Mouse (Mus musculus) left cerebral cortex, adult 11 months (tissue): ENCODE results near the gene A730061H03Rik.

Experiments used
- DNase-seq: peaks from one replicate; pipeline ENCODE4 v3.0.0; 2022; ENCODE audit warnings: low spot score

Gene A730061H03Rik

GRCm38 (mm10) chr14:55581981-55582681 lies 21.9 kb upstream of the A730061H03Rik start:
- no peak for DNase-seq

- DNase-seq, result no peak
Measured at GRCm38 (mm10) chr14:55580731-55581130, 20.5 kb upstream of the A730061H03Rik start.

GRCm38 (mm10) chr14:55579511-55580496 lies 19.6 kb upstream of the A730061H03Rik start:
- DNase-seq, result no peak

- DNase-seq, result no peak
Measured at GRCm38 (mm10) chr14:55578668-55579269, 18.6 kb upstream of the A730061H03Rik start.

- DNase-seq, result peak; percentile 51
Measured at GRCm38 (mm10) chr14:55577871-55578667, 17.9 kb upstream of the A730061H03Rik start, which contains the start of gene Psme1. Gene Psme1, plus strand, starts transcription at chr14:55578123.

- no peak for DNase-seq
Measured at GRCm38 (mm10) chr14:55576376-55576775, 16.2 kb upstream of the A730061H03Rik start.

- no peak for DNase-seq
Measured at GRCm38 (mm10) chr14:55575711-55576110, 15.5 kb upstream of the A730061H03Rik start.

GRCm38 (mm10) chr14:55575302-55575701 lies 15.1 kb upstream of the A730061H03Rik start, which contains the start of gene Fitm1:
Gene Fitm1, plus strand, starts transcription at chr14:55575617.
- no peak for DNase-seq

- DNase-seq, result no peak
Measured at GRCm38 (mm10) chr14:55571760-55572159, 11.6 kb upstream of the A730061H03Rik start.

GRCm38 (mm10) chr14:55570588-55570987 lies 10.4 kb upstream of the A730061H03Rik start:
- no peak for DNase-seq

- no peak for DNase-seq
Measured at GRCm38 (mm10) chr14:55567496-55567895, 7.3 kb upstream of the A730061H03Rik start.

- DNase-seq, result no peak
Measured at GRCm38 (mm10) chr14:55565748-55566147, 5.5 kb upstream of the A730061H03Rik start.

GRCm38 (mm10) chr14:55563249-55563648 lies 3.0 kb upstream of the A730061H03Rik start:
- DNase-seq, result no peak

- no peak for DNase-seq
Measured at GRCm38 (mm10) chr14:55561860-55562259, 1.7 kb upstream of the A730061H03Rik start.

GRCm38 (mm10) chr14:55559799-55560201 lies 406 bp downstream of the A730061H03Rik start, which contains the start of gene Dcaf11:
Gene Dcaf11, plus strand, starts transcription at chr14:55560006.
- DNase-seq, result peak; percentile 73

GRCm38 (mm10) chr14:55558740-55559448 lies 1.3 kb downstream of the A730061H03Rik start:
- DNase-seq, result no peak

- no peak for DNase-seq
Measured at GRCm38 (mm10) chr14:55557587-55557986, 2.6 kb downstream of the A730061H03Rik start.

- peak; percentile 45 for DNase-seq
Measured at GRCm38 (mm10) chr14:55557003-55557402, 3.2 kb downstream of the A730061H03Rik start.

GRCm38 (mm10) chr14:55555788-55556187 lies 4.4 kb downstream of the A730061H03Rik start:
- DNase-seq, result no peak

- no peak for DNase-seq
Measured at GRCm38 (mm10) chr14:55554635-55555034, 5.6 kb downstream of the A730061H03Rik start.

- DNase-seq, result no peak
Measured at GRCm38 (mm10) chr14:55551794-55552193, 8.4 kb downstream of the A730061H03Rik start.
